Mouse (Mus musculus): ENCODE data around the gene Map2k1.

DNA sequence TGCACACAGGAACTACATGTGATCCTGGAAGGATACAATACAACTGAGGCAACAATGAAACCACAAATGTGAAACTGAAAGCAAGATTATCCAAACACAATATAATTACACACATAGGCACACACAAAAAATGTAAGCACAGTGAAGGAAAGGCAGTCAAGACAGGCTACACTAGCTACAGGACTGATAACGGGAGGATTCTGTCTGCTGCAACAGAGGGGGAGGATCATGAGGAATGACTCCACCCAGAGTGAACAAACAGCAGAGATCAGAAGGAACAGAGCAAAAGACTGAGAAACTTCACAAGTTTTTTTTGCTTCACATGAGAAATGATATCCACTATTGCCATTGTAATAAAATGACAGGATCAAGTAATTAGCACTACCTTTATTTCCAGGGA, 96.8 kb downstream of the Map2k1 start:
- no peak for TF ChIP-seq ZNF384 (IDR thresholded peaks at IDR 0.05; ENCODE audit: low read depth, low read length)
- TF ChIP-seq MAFK (IDR thresholded peaks at IDR 0.05; ENCODE audit: insufficient read depth, low read depth, low read length): no peak
- no peak for TF ChIP-seq HCFC1 (IDR thresholded peaks at IDR 0.05; ENCODE audit: borderline replicate concordance, insufficient read depth, low read length)
- no peak for TF ChIP-seq ZC3H11A (IDR thresholded peaks at IDR 0.05; ENCODE audit: borderline replicate concordance, low read depth, low read length)
- no peak for TF ChIP-seq CHD2 (IDR thresholded peaks at IDR 0.05; ENCODE audit: low read depth, low read length)

All from ES-E14 (cell line).